12 mouse cellular contexts compared by ENCODE assay signal in the genomic region with DNA sequence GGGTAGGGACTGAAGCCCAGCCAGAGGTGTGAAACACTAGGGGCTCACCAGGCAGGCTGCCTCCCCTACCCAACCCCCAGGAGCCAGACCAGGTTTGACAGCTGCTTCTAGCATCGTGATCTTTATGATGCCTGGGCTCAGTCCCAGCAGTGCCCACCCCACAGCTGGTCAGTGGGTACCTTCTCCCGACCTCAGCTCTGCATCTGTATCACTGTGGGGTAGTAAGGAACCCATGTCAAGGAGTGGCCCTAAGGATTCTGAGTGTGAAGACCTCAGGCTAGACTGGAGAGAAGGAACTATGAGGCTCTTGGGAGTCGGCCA. TPM values are rescaled to one million over a fixed set of nuclear protein-coding genes. Genes with fewer than 3 reads are reported as not detected.
DNase-seq lines count a peak whose midpoint lies in the region; ATAC-seq and TF ChIP-seq lines count a peak whose summit lies in the region.
"Had no signal": no experiment of that assay in that cellular context is flagged by ENCODE, and none has a peak within 500 bp of the region (broad histone marks: within the 10 kb centered on the region; RNA-seq: fewer than 3 reads in every experiment).

No protein-coding gene starts in this region.

- ATAC-seq in liver, postnatal 0 days: no peak
- no peak for ATAC-seq in embryonic facial prominence, embryonic 15.5 days (ENCODE audit: insufficient number of reproducible peaks, low FRiP score, low TSS enrichment, low read depth)

- no peaks in the 10 kb centered on the region for H3K9me3 ChIP-seq in heart, embryonic 10.5 days
- H3K9me3 ChIP-seq in liver, postnatal 0 days (ENCODE audit: low read length): no peaks in the 10 kb centered on the region
- H3K9me3 ChIP-seq in embryonic facial prominence, embryonic 15.5 days (replicated peaks): no peaks in the 10 kb centered on the region

- no peaks in the 10 kb centered on the region for H3K79me2 ChIP-seq in liver, adult 2 months (ENCODE audit: control insufficient read depth, insufficient read depth, low read length)
- H3K79me2 ChIP-seq in macrophage (ENCODE audit: inconsistent target): peaks cover 14% of the 10 kb centered on the region

- no peak for TF ChIP-seq CTCF in liver, adult 2 months (IDR thresholded peaks at IDR 0.05; ENCODE audit: low read depth, low read length)
- no peak for TF ChIP-seq CTCF in liver, postnatal 0 days (IDR thresholded peaks at IDR 0.05; ENCODE audit: low read depth)

- TF ChIP-seq POLR2A in liver, adult 2 months (IDR thresholded peaks at IDR 0.05; ENCODE audit: extremely low read depth, insufficient read depth, low read length): no peak

- TF ChIP-seq EP300 in liver, postnatal 0 days (IDR thresholded peaks at IDR 0.05; ENCODE audit: low read depth): no peak

- no peak for DNase-seq in heart, embryonic 10.5 days (ENCODE audit: low spot score)
- DNase-seq in heart, postnatal 4 days: no peak
- no peak for DNase-seq in liver, adult 2 months (ENCODE audit: extremely low read depth, low read depth, low spot score)
- DNase-seq in liver, postnatal 0 days: no peak
- DNase-seq in cerebellum, postnatal 25 days: no peak
- DNase-seq in cerebellum, postnatal 36 days: no peak
- DNase-seq: kidney, postnatal 25 days; lung, adult 18-20 months; thymus, postnatal 25 days had no signal

- H3K4me2 ChIP-seq in liver, postnatal 0 days (ENCODE audit: low read depth, low read length): no peak overlapping the region
- no peak overlapping the region for H3K4me2 ChIP-seq in embryonic facial prominence, embryonic 15.5 days (replicated peaks)

- H3K27ac ChIP-seq in heart, embryonic 10.5 days: peak overlapping the region; percentile 26; the same call in 1 of the 2 replicates
- H3K27ac ChIP-seq in liver, adult 2 months (replicated peaks; ENCODE audit: insufficient read depth, low read depth, low read length): peak overlapping the region; percentile 24
- no peak overlapping the region for H3K27ac ChIP-seq in liver, postnatal 0 days (ENCODE audit: low read depth)
- H3K27ac ChIP-seq in embryonic facial prominence, embryonic 15.5 days (replicated peaks): peak overlapping the region; percentile 82
- H3K27ac ChIP-seq in macrophage: peak overlapping the region; percentile 98

- H3K36me3 ChIP-seq in heart, embryonic 10.5 days: peaks cover 40% of the 10 kb centered on the region
- H3K36me3 ChIP-seq in liver, adult 2 months (ENCODE audit: control insufficient read depth, insufficient read depth, low read length): peaks cover 31% of the 10 kb centered on the region
- H3K36me3 ChIP-seq in liver, postnatal 0 days (replicated peaks; ENCODE audit: insufficient read depth, low read length): peaks cover 35% of the 10 kb centered on the region
- peaks cover 34% of the 10 kb centered on the region for H3K36me3 ChIP-seq in embryonic facial prominence, embryonic 15.5 days
- peaks cover 34% of the 10 kb centered on the region for H3K36me3 ChIP-seq in macrophage (ENCODE audit: inconsistent target)

- H3K4me3 ChIP-seq in heart, embryonic 10.5 days: no peak overlapping the region
- no peak overlapping the region for H3K4me3 ChIP-seq in liver, adult 2 months (ENCODE audit: insufficient read depth, low read depth, low read length)
- H3K4me3 ChIP-seq in liver, postnatal 0 days (ENCODE audit: low read depth, low read length): no peak overlapping the region
- no peak overlapping the region for H3K4me3 ChIP-seq in embryonic facial prominence, embryonic 15.5 days (replicated peaks)
- no peak overlapping the region for H3K4me3 ChIP-seq in macrophage (ENCODE audit: inconsistent target)
- H3K4me3 ChIP-seq: erythroblast, embryonic 14.5 days had no signal

- H3K27me3 ChIP-seq in heart, embryonic 10.5 days (ENCODE audit: insufficient read depth, poor library complexity, severe bottlenecking): 0 out of 2 replicates have a peak, but pooled peaks cover 3% of the 10 kb centered on the region
- H3K27me3 ChIP-seq in liver, adult 2 months (ENCODE audit: control insufficient read depth, insufficient read depth, low read length): no peaks in the 10 kb centered on the region
- no peaks in the 10 kb centered on the region for H3K27me3 ChIP-seq in liver, postnatal 0 days (ENCODE audit: insufficient read depth, low read length)
- H3K27me3 ChIP-seq in embryonic facial prominence, embryonic 15.5 days: no peaks in the 10 kb centered on the region

- WGBS in heart, embryonic 10.5 days: 40% methylated on average over 3 of the region's 3 CpGs
- 51% methylated on average over 3 of the region's 3 CpGs for WGBS in liver, adult 2 months
- WGBS in liver, postnatal 0 days (ENCODE audit: insufficient replicate concordance): 39% methylated on average over 3 of the region's 3 CpGs
- 34% methylated on average over 3 of the region's 3 CpGs for WGBS in embryonic facial prominence, embryonic 15.5 days
- 81% methylated on average over 3 of the region's 3 CpGs for whole genome bisulfite sequencing in macrophage (ENCODE audit: missing documents)

- H3K4me1 ChIP-seq in heart, embryonic 10.5 days: peaks cover 37% of the 10 kb centered on the region
- peaks cover 3% of the 10 kb centered on the region; the same call in 1 of the 2 replicates for H3K4me1 ChIP-seq in liver, adult 2 months (ENCODE audit: control insufficient read depth, insufficient read depth, low read length)
- H3K4me1 ChIP-seq in liver, postnatal 0 days (ENCODE audit: insufficient read depth): peaks cover 12% of the 10 kb centered on the region
- peaks cover 32% of the 10 kb centered on the region for H3K4me1 ChIP-seq in embryonic facial prominence, embryonic 15.5 days

- no peak overlapping the region for H3K9ac ChIP-seq in liver, adult 2 months (ENCODE audit: low read depth, low read length)
- no peak overlapping the region for H3K9ac ChIP-seq in liver, postnatal 0 days (replicated peaks)
- H3K9ac ChIP-seq in embryonic facial prominence, embryonic 15.5 days: no peak overlapping the region

RNA-seq across cellular contexts. Expression of gene Syngr1, which starts 15.8 kb away (rescaled TPM):
- 6.7 and 11.6 TPM in 2 replicates for polyA plus RNA-seq in heart, embryonic 10.5 days (2016; fragmentation: Nextera tagmentation; extraction: Ambion mirVana)
- 10 to 100 TPM; 73.4 to 86.0 TPM for total RNA-seq in heart, postnatal 4 days (2021)
- 0.28 and 0.47 TPM in 2 replicates for total RNA-seq in liver, adult 2 months (2014; rRNA removed)
- polyA plus RNA-seq in liver, adult 2 months (2012; rRNA removed): 1.2 and 1.6 TPM in 2 replicates
- polyA plus RNA-seq in liver, postnatal 0 days (2015; fragmentation: Nextera tagmentation; extraction: Ambion mirVana): 10.3 and 10.4 TPM in 2 replicates
- polyA plus RNA-seq in embryonic facial prominence, embryonic 15.5 days (2015; fragmentation: Nextera tagmentation; extraction: Ambion mirVana): 13.5 and 13.7 TPM in 2 replicates
- 100 to 1,000 TPM in 11 of 26 experiments, 10 to 100 TPM in 14, 1 to 10 TPM in 1; 8.5 to 192 (median 76.8) TPM for total RNA-seq in macrophage (2018; cell fraction: chromatin; rRNA removed)
- total RNA-seq in macrophage (2018; cell fraction: cytosol; rRNA removed): 100 to 1,000 TPM; 185 to 377 (median 258) TPM
- 100 to 1,000 TPM in 19 of 26 experiments, 10 to 100 TPM in 7; 29.5 to 228 (median 114) TPM for total RNA-seq in macrophage (2018; cell fraction: nucleus; rRNA removed)
- 139 to 428 TPM (median 314 TPM) in 3 replicates for polyA plus RNA-seq in macrophage (2018)

RNA-seq across cellular contexts. Expression of gene Rpl3, which starts 16.3 kb away (rescaled TPM):
- 770 and 980 TPM in 2 replicates for polyA plus RNA-seq in heart, embryonic 10.5 days (2016; fragmentation: Nextera tagmentation; extraction: Ambion mirVana)
- 100 to 1,000 TPM; 591 to 607 TPM for total RNA-seq in heart, postnatal 4 days (2021)
- total RNA-seq in liver, adult 2 months (2014; rRNA removed): 399 and 467 TPM in 2 replicates
- 304 and 375 TPM in 2 replicates for polyA plus RNA-seq in liver, adult 2 months (2012; rRNA removed)
- 394 and 407 TPM in 2 replicates for polyA plus RNA-seq in liver, postnatal 0 days (2015; fragmentation: Nextera tagmentation; extraction: Ambion mirVana)
- polyA plus RNA-seq in embryonic facial prominence, embryonic 15.5 days (2015; fragmentation: Nextera tagmentation; extraction: Ambion mirVana): 1,004 and 1,072 TPM in 2 replicates
- 100 to 1,000 TPM in 24 of 26 experiments, 10 to 100 TPM in 2; 70.8 to 495 (median 240) TPM for total RNA-seq in macrophage (2018; cell fraction: chromatin; rRNA removed)
- 100 to 1,000 TPM; 413 to 862 (median 571) TPM for total RNA-seq in macrophage (2018; cell fraction: cytosol; rRNA removed)
- total RNA-seq in macrophage (2018; cell fraction: nucleus; rRNA removed): 100 to 1,000 TPM; 139 to 883 (median 221) TPM
- 633 to 940 TPM (median 770 TPM) in 3 replicates for polyA plus RNA-seq in macrophage (2018)

RNA-seq across cellular contexts. Expression of gene Tab1, which starts 57.6 kb away (rescaled TPM):
- polyA plus RNA-seq in heart, embryonic 10.5 days (2016; fragmentation: Nextera tagmentation; extraction: Ambion mirVana): 34.2 and 38.1 TPM in 2 replicates
- total RNA-seq in heart, postnatal 4 days (2021): 10 to 100 TPM; 36.5 to 37.0 TPM
- 4.1 and 4.3 TPM in 2 replicates for total RNA-seq in liver, adult 2 months (2014; rRNA removed)
- 5.0 and 5.1 TPM in 2 replicates for polyA plus RNA-seq in liver, adult 2 months (2012; rRNA removed)
- 7.0 and 7.5 TPM in 2 replicates for polyA plus RNA-seq in liver, postnatal 0 days (2015; fragmentation: Nextera tagmentation; extraction: Ambion mirVana)
- polyA plus RNA-seq in embryonic facial prominence, embryonic 15.5 days (2015; fragmentation: Nextera tagmentation; extraction: Ambion mirVana): 38.2 and 38.7 TPM in 2 replicates
- 10 to 100 TPM in 21 of 26 experiments, 1 to 10 TPM in 5; 4.6 to 61.0 (median 34.9) TPM for total RNA-seq in macrophage (2018; cell fraction: chromatin; rRNA removed)
- total RNA-seq in macrophage (2018; cell fraction: cytosol; rRNA removed): 10 to 100 TPM in 12 of 26 experiments, 1 to 10 TPM in 14; 1.2 to 15.4 (median 9.5) TPM
- total RNA-seq in macrophage (2018; cell fraction: nucleus; rRNA removed): 10 to 100 TPM in 18 of 26 experiments, 1 to 10 TPM in 8; 4.1 to 64.7 (median 23.5) TPM
- polyA plus RNA-seq in macrophage (2018): 10.5 to 14.4 TPM (median 12.8 TPM) in 3 replicates
